Mouse (Mus musculus) ovary, postnatal 36 days (tissue): ENCODE results near the gene Defb25.
"Not testable (repeated sequence)": the region's sequence is repeated elsewhere in the genome, so short reads cannot be mapped to it uniquely, and the experiment has no call there.

Source experiments
- DNase-seq: peaks from one replicate; pipeline ENCODE4 v3.0.0; 2022; ENCODE audit warnings: low spot score, mixed read lengths

The Defb25 gene

DNA sequence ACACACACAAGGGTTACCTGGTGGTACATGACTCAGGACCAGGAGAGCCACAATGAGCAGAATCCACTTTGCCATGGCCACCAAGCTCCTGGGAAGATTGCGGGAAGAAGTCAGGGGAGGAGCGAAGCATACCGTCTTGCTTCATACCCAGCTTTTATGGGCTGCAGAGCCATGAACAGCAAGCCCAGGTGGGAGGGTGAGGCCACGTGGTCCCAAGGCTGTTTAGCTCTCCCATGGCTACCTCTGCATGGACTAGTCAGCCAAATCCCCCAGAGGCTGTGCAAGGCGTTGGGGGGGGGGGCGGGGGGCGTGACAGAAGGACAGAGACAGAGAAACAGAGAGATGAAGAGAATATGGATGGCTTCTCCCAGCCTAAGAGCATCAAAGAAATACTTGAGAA is at the start of gene Defb25:
Defb25 (minus strand) TSS at position 101 of the 400 bp plus-strand sequence.
- DNase-seq = no peak

DNA sequence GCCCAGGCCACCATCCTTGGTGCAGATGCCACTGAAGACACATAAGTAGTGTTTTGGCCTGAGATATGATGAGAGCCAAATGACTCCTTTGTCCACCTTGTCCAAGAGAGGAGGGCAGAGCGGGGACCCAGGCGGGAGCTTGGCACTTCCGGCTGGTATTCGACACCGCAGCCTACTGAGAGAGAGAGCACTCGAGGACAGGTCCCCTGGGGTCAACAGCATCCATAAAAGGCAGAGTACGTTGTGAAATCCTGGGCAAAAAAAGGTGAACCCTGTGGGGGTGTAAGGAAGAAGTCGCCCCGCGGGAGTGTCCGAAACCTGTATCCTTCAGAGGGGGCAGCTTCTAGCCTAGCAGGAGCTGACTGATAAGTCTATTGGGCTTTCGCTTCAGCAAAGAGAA is 49.3 kb upstream of the Defb25 start:
- DNase-seq = no peak

DNA sequence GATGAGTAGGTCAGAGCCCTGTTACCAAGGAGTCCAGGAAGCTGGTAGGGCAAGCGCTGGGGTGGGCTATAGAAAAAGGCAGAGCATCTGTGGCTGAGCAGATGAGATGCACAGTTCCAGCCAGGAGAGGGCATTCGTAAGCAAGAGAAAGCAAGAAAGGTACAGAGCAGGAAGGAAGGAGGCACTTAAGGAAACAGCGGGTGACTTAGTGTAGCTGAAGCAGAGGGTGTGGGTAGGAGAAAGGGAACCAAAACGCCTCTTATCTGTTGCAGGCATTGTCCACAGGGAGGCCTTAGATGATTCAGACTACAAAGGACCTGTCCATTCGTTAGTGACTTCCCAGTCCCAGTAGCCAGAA is 48.8 kb upstream of the Defb25 start:
- DNase-seq = no peak

DNA sequence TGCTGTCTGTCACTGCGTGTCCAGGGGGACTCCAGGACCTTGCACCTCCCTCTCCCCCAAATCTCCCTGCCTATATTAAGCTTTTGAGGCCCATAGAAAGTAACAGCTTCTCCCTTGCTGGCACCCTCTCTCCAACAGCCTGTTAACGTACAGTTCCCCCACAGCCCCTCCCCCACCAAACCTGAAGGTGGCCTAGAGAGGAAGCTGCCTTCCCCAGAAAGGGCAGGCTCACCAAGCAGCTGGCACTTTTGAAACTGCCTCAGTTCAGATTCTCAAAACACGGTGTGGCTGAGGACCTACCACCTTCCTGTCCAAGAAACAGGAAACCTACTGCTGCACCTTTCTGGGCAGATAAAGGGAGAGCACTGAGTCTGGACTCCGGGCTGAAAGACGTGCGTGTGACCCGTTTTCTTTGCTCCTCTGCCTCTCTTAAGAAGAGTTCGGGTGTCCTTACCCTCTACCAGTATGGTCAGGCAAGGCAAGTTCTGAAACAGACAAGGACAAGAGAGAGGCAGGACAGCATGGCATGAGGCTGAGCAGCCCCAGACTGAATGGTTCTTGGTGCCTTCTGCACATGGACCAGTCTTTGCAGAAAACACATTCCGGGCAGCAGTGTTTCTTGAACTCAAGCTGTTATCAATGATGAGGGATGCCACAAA is 48.3 kb upstream of the Defb25 start:
- no peak for DNase-seq

DNA sequence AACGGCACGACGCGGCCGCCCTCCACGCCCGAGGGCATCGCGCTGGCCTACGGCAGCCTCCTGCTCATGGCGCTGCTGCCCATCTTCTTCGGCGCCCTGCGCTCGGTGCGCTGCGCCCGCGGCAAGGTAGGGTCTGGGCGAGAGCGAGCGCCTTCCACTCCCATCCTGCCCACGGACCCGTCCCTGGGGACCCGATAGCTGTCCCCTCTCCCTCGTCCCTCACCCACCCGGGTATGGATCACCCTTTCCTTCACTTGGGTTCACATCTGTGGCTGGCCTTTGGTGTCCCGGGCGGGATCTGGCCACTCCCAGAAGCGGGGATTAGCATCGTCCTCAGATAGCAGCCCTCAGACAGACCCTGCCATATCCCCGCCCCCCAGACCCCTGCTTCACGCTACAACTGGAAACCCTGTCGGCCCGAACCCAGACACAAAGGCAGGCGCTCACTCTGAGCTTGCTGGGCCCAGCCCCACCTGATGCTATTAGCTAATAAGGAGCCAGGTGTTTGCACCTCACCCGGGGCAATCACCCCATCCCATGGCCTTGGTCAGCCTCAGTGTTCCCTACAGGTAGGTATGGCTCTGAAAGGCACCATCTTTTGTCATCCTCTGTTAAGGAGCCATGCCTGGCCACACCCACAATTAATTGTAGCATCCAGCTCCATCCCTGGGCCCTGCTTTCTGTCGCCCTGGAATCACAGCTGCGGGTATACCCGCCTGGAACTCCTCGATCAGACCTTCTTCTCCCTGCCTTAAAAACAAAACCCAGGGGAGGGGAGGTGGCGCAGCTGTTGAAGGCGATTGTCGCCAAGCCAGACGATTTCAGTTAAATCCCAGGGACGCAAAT is 47.0 kb upstream of the Defb25 start:
- DNase-seq = no peak

DNA sequence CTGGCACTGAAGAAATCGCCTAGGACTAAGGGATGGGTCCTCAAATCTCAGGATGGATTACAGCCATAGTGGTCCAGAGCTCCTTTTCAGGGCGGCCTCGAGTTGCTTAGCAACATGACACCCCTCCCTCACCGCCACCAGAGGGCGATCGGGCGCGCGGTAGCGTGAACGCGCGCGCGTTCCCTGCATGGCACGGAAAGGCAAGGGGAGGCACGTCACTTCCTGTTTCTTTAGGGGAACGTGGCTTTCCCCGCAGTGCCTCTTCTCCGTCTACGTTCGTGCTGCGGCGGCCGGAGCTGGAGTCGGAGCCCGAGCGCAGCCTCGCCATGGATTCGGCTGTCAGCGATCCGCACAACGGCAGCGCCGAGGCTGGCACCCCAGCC is 46.4 kb upstream of the Defb25 start, which contains the start of gene H13:
H13 (plus strand) TSS at position 206 of the 383 bp plus-strand sequence.
- peak; percentile 90 for DNase-seq

DNA sequence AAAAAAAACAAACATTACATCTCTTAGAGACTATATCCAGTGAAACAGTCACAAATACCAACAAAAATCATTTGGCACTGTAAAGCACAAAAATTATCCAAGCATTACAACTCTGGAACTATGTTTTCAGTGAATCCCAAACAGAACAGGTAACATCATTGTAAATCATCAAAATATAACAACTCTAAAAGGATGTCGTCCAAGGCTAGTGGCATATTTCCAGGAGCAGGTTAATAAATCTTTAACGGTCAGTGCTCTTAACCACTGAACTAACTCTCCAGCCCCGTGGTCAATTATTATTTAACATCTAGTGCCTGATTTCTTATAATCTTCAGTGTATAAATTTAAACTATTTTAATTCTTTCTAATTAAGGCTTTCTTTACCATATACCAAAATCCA is 43.3 kb upstream of the Defb25 start:
- DNase-seq = not testable (repeated sequence)

DNA sequence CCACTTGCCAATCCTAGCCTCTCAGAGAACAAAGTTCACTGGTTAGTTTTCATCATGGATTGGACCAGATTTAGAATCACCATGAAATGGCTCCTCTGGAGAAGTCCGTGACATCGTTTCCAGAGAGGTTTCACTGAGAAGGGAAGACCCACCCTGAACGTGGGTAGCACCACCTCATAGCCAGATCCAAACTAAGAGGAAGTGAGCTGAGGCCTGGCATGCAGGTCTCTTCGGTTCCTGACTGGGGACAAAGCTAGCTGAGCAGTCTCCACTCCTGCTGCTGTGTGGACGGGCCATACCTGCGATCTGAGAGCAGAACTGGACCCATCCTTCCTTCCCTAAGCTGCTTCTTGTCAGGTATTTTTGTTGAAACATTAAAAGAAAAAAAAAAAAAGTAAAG is 38.3 kb upstream of the Defb25 start:
- no peak for DNase-seq

DNA sequence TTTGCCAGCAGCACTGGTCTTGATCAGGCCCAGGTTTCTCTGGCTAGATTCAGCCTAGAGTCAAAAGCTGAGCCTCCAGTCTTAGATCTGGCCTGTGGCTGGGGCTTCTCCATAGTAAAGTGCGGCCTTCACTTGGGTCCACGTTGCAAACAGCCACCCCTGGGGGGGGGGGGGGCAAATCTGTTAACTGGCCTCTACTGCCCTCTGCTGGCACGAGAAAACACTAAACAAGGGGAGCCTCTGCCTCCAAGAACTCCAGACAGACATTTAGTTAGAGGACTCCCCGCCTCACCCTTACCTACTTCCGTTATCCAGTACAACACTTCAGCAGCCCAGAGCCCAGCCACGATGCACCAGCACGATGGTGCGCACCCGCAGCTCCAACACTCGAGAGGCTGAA is 34.5 kb upstream of the Defb25 start:
- no peak for DNase-seq

DNA sequence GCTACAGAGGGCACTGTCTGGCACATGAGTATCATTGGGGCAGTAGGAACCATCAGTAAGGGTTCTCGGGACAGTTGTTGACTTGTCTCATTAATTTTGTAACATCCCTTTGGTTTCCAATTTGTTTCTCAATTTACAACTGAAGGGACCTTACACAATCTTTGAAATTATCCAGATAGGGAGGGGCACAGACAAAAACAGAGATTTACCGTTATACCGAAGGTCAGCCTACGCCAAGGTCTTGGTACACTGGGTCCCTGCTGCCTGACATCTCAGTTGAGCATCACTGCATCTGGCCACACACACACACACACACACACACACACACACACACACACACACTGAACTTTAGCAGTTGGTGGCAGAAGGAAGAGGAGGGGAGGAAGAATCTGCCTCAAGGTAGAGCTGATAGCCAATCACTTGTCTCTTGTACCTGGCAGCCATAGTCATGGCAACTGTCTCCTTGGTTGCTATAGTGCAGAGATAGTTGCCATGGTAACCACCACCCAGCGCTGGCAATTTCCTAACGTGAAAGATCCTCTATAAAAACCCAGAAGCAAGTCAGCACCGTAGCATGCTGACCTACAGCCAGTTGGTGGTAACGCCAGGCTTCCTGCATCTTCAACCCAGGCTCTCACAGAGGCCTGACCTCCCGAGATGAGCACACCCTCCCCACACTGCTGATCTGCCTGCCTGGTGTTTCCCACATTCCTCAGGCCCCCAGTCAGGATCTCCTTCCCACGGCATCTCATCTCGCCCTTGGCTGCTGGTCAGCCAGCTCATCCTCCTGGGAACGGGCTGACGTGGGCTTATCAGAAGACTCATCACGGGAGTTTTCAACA is 31.2 kb upstream of the Defb25 start:
- DNase-seq = no peak

DNA sequence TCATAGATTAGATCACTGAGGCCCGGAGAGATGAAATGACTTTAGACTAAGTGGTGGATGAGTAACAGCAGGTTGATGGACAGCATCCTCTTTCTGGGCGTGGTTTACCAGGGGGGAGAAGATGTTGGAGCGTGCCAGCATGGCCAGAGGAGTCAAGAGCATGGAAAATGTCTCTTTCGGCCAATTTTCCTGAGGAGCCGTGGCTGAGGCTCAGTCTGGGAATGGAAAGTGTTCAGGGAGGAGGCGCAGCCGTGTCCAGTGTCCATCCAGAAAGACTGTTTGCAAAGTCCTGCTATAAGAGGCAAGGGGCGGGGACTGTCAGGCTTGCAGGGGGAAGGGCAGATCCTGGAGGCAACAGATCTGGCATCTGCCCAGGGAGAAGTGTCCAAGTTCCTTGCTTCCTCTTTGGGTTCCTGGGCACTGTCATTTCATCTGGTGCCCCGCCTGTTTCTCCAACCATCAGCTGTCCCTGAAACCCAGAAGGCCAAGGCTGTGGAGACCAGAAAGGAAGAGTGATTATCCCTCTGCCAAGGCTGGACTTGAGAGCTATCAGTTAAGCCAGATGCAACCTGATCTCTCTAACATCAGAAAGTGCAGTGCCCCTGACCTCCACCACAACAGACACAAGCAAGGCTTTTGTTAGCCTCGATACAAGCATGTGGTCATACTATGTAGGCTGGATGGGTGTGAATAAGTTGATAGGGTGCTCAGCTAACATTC is 30.2 kb upstream of the Defb25 start:
- peak; percentile 26 for DNase-seq

DNA sequence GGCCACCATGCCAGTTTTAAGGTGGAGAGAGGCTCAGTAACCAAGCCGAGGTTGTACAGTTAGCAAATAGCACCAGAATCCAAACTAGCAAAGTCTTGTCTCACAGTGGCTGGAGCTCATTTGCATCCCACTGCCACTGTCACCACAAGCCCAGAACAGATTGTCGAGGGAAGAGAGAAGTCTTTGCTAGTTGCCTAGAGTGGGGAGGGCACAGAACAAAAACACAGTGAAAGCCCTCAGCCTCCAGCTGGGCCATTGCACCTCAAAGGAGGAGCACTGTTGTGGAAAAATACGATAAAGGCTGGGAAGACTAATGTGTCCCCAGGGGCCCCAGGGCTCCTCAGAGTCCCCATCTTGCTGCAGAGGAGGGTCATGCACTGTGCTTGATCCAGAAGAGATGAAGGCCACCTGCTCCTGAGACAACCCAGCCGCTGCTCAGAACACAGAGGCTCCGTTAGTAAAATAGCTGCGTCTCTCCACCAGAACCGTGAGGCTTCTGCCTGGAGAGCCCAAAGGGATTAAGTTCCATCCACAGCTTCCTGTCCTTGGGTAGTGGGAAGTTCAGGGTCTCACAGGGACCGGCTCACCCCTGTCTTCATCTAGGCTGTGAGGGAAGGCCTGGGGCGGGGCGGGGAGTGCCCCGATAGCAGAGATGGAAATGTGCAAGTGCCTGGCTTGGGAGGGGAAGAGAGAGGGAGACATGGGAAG is 16.7 kb upstream of the Defb25 start:
- peak; percentile 60 for DNase-seq

DNA sequence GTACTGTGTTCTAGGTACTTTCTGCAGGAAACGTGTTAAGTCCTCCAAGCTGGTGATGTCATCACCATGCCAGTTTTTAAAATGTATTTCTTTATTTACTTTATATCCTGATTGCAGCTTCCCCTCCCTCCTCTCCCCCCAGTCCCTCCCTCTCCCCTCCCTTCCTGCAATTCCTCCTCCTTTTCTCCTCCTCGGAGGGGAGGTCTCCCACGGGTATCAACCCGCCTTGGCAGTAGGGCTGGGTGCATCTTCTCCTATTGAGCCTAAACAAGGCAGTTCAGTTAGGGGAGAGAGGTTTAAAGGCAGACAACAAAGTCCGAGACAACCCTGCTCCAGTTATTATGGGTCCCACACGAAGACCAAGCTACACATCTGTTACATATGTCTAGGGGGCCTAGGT is 16.0 kb upstream of the Defb25 start:
- DNase-seq = no peak

DNA sequence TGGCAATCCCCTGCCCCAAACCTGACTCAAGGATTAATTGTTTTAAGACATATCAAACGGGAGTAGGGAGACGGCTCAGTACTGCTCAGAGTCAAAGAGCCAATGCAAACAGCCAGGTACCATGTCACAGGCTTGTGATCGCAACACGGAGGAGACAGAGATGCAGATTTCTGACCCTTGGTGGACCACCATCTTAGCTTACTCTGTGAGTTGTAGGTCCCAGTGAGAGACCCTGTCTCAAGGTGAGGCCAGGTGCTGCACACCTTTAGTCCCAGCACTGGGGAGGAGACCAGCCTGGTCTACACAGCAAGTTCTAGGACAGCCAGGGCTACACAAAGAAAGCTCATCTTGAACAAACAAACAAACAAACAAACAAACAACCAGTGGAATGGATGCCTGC is 14.5 kb upstream of the Defb25 start:
- no peak for DNase-seq

DNA sequence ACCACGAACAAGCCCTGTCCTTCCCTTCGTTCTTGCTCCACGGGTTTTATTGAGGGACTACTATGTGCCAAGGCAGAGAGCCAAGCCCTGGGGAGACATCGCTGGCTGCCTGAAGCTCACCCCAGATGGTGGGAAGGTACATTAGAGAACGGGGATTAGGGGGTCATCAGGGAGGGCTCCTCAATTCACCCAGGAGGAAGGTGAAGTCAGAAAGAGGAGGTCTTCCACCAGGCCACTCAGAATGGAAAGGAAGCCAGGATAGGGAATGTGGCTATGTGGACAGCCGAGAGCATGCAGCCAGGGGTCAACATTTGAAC is 14.1 kb upstream of the Defb25 start:
- no peak for DNase-seq

DNA sequence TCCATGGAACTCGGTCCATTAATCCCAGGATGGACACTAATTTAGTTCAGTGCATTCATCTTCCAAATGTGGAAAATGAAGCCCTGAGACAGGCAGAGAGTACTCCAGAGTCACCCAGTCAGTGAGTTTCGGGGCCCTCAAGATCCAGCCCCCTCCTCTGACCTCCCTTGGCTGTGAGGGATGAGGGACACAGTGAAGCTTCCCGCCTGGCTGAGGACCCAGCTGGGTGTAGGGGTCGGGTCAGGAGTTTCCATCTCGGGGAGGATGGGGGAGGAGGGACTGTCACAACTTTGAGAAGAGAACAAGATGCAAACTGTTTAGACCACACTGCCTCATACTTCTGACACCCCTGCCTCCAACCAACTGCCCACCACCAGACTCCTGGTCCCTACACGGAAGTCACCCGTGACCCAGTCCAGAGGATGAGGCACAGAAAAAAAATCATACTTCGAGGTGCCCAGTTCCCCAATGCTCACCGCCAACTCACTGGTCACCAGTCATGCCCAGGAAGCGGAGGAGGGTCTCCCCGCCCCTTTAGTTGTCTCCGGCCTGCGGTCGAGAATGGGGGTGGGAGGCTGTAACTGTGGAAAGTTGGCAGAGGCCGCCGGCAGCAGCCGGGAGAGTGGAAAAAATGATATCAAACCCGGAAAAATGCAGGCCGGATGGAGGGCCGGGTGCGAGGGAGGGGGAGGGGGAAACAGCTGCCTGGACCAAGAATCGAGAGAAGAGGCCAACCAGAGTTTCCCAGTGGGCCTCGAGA is 13.6 kb upstream of the Defb25 start:
- peak; percentile 66 for DNase-seq

DNA sequence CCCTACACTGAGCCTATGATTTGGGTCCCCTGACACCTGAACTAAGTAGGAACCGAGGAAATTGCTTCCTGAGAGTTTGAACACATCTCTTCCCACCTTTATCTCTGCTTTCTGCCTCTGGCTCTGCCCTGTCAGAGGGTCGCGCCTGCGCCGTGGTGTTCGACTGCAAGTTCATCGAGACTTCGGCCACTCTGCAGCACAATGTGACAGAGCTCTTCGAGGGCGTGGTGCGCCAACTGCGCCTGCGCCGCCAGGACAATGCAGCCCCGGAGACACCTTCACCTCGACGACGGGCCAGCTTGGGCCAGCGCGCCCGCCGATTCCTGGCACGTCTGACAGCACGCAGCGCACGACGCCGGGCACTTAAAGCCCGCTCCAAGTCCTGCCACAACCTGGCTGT is 11.5 kb upstream of the Defb25 start:
- DNase-seq = no peak

DNA sequence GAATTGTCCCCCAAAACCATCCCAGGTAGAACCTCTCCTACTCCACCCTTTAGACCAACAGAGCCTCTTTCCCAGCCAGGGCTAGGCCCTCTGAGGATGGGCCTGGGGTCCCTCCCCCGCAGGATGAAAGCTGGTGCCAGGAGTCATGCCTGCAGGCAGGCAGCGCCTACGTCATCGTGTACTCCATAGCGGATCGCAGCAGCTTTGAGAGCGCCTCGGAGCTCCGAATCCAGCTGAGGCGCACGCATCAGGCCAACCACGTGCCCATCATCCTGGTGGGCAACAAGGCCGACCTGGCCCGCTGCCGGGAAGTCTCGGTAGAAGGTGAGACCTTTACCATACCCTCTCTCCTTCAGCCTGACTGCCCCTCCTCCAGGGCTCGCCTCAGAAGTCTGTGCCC is 10.5 kb upstream of the Defb25 start:
- DNase-seq = no peak

DNA sequence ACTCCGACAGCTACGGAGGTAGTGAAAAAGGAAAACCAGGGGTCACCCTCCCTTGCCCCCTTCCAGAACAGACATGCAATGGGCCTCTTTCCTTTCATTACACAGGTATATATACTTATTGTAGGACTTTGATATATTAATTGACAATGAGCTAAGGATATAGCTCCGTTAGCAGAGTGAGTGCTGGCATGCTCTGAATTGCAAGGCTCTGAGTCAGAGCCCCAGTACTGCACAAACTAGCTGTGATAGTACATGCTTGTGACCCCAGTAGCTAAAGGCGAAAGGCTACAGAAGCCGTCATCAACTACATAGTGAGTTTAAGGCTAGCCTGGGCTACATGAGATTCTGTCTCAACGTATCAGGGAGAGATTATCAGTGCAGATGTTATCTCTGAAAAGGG is 7.1 kb upstream of the Defb25 start:
- no peak for DNase-seq

DNA sequence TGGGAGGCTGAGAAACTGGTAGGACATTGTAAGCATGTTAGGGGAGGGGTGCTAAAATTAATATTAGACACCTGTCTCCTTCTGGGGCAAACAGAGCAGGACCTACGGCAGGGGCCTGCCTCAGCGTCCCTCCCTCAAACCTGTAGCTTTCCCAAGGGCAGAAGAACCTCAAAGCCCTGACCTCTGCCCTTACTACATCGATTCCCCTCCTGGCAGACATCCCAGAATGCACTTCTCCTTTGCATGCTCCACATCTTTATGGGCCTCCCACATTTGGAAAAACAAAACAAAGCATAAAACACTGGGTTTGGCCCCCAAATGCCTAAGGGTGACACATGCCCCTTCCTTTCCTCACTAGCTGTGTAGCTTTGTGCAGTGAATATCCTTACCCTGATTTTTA is 6.4 kb upstream of the Defb25 start:
- DNase-seq = no peak

DNA sequence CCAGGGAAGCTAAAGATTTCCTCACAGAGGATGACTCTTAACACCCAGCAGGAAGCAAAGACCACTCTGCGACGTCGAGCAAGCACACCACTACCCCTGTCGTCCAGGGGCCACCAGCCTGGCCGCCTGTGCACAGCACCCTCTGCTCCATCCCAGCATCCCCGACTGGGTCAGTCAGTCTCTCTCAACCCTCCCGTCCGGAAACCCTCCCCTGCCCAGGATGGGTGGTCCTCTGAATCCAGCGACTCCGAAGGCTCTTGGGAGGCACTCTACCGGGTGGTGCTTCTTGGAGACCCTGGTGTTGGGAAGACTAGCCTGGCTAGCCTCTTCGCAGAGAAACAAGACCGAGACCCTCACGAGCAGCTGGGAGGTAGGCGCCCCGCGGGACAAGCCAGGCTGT is 5.2 kb upstream of the Defb25 start:
- DNase-seq = no peak
